Mouse (Mus musculus) monocyte, adult 59 days (primary cell): ENCODE measurements around the gene Tasp1. TPM values are rescaled to one million over a fixed set of nuclear protein-coding genes. Genes with fewer than 3 reads are reported as not detected.

ENCODE experiments used
- total RNA-seq, 2 experiments: library from RNA; stranded (reverse); gene quantifications; one replicate each; pipeline ENCODE4 v1.2.4; 2023

Gene Tasp1
- 1 to 10 TPM; 3.3 to 5.0 TPM for total RNA-seq

GRCm38 (mm10) chr2:140066353-140067314 lies at the start of gene Tasp1:
TSS of gene Tasp1 (minus strand) at chr2:140066805.

Other genes with a start within 250 kb of the Tasp1 start
- gene Gm17374, start 85.2 kb upstream of the Tasp1 start, total RNA-seq: not detected
- gene Esf1, start 103.8 kb upstream of the Tasp1 start, total RNA-seq: 10 to 100 TPM; 16.3 to 16.5 TPM
- 10 to 100 TPM in 1 of 2 experiments, 1 to 10 TPM in 1; 7.5 to 10.1 TPM for gene Ndufaf5, start 103.8 kb upstream of the Tasp1 start, total RNA-seq